Mouse (Mus musculus): ENCODE measurements around the gene Ncr1. TPM values are rescaled to one million over a fixed set of nuclear protein-coding genes. Genes with fewer than 3 reads are reported as not detected.
"Not testable (repeated sequence)": the region's sequence is repeated elsewhere in the genome, so short reads cannot be mapped to it uniquely, and the experiment has no call there.

The Ncr1 gene
- polyA plus RNA-seq (2012; rRNA removed) = 0.07 TPM in 1 of 2 replicates, not detected in the other

- Histone ChIP-seq H3K27me3 (ENCODE audit: control insufficient read depth, insufficient read depth, low read length) (no peaks in the 10 kb centered on the region), H3K27ac (ENCODE audit: insufficient read depth, low read length) (no peak within 1 kb of the TSS), H3K4me3 (replicated peaks; ENCODE audit: insufficient read depth, low read depth, low read length) (no peak within 1 kb of the TSS), H3K4me1 (ENCODE audit: control insufficient read depth, insufficient read depth, low read length) (no peaks in the 10 kb centered on the region)
- no peak for DNase-seq
- TF ChIP-seq POLR2A (IDR thresholded peaks at IDR 0.05; ENCODE audit: borderline replicate concordance, insufficient read depth, low read length) (no peak), CTCF (IDR thresholded peaks at IDR 0.05; ENCODE audit: borderline replicate concordance, insufficient read depth, low read depth, low read length) (no peak)
Measured at GRCm38 (mm10) chr7:4337509-4337908, at the start of gene Ncr1. Gene Ncr1 (plus strand): TSS chr7:4337724.

- 80% methylated on average over 5 of the region's 5 CpGs for WGBS
- no peaks in the 10 kb centered on the region for H3K27me3 ChIP-seq (ENCODE audit: control insufficient read depth, insufficient read depth, low read length)
- no peak for DNase-seq
- H3K4me3 ChIP-seq (replicated peaks; ENCODE audit: insufficient read depth, low read depth, low read length) = no peak overlapping the region
- TF ChIP-seq POLR2A (IDR thresholded peaks at IDR 0.05; ENCODE audit: borderline replicate concordance, insufficient read depth, low read length) (no peak), CTCF (IDR thresholded peaks at IDR 0.05; ENCODE audit: borderline replicate concordance, insufficient read depth, low read depth, low read length) (no peak)
- no peaks in the 10 kb centered on the region for H3K4me1 ChIP-seq (ENCODE audit: control insufficient read depth, insufficient read depth, low read length)
- H3K27ac ChIP-seq (ENCODE audit: insufficient read depth, low read length) = no peak overlapping the region
Measured at GRCm38 (mm10) chr7:4292638-4293037, 44.9 kb upstream of the Ncr1 start.

GRCm38 (mm10) chr7:4297189-4297588 lies 40.3 kb upstream of the Ncr1 start:
- DNase-seq = no peak
- 37% methylated on average over 1 of the region's 1 CpGs for WGBS

GRCm38 (mm10) chr7:4300166-4300565 lies 37.4 kb upstream of the Ncr1 start:
- TF ChIP-seq POLR2A (IDR thresholded peaks at IDR 0.05; ENCODE audit: borderline replicate concordance, insufficient read depth, low read length) (no peak), CTCF (IDR thresholded peaks at IDR 0.05; ENCODE audit: borderline replicate concordance, insufficient read depth, low read depth, low read length) (no peak)
- no peaks in the 10 kb centered on the region for H3K27me3 ChIP-seq (ENCODE audit: control insufficient read depth, insufficient read depth, low read length)
- H3K27ac ChIP-seq (ENCODE audit: insufficient read depth, low read length) = no peak overlapping the region
- DNase-seq = no peak
- no peaks in the 10 kb centered on the region for H3K4me1 ChIP-seq (ENCODE audit: control insufficient read depth, insufficient read depth, low read length)
- H3K4me3 ChIP-seq (replicated peaks; ENCODE audit: insufficient read depth, low read depth, low read length) = no peak overlapping the region

More at GRCm38 (mm10) chr7:4297189-4297588, 40.3 kb upstream of the Ncr1 start:
- no peak overlapping the region for H3K27ac ChIP-seq (ENCODE audit: insufficient read depth, low read length)
- H3K4me3 ChIP-seq (replicated peaks; ENCODE audit: insufficient read depth, low read depth, low read length) = no peak overlapping the region
- H3K4me1 ChIP-seq (ENCODE audit: control insufficient read depth, insufficient read depth, low read length) = no peaks in the 10 kb centered on the region
- TF ChIP-seq CTCF (IDR thresholded peaks at IDR 0.05; ENCODE audit: borderline replicate concordance, insufficient read depth, low read depth, low read length) (no peak), POLR2A (IDR thresholded peaks at IDR 0.05; ENCODE audit: borderline replicate concordance, insufficient read depth, low read length) (no peak)
- no peaks in the 10 kb centered on the region for H3K27me3 ChIP-seq (ENCODE audit: control insufficient read depth, insufficient read depth, low read length)

GRCm38 (mm10) chr7:4303457-4303856 lies 34.1 kb upstream of the Ncr1 start:
- DNase-seq = no peak
- no peak for TF ChIP-seq CTCF (IDR thresholded peaks at IDR 0.05; ENCODE audit: borderline replicate concordance, insufficient read depth, low read depth, low read length)
- Histone ChIP-seq H3K4me1 (ENCODE audit: control insufficient read depth, insufficient read depth, low read length) (no peaks in the 10 kb centered on the region), H3K4me3 (replicated peaks; ENCODE audit: insufficient read depth, low read depth, low read length) (no peak overlapping the region), H3K27ac (ENCODE audit: insufficient read depth, low read length) (no peak overlapping the region), H3K27me3 (ENCODE audit: control insufficient read depth, insufficient read depth, low read length) (no peaks in the 10 kb centered on the region)
- 95% methylated on average over 1 of the region's 1 CpGs for WGBS

- not testable (repeated sequence) for H3K27me3 ChIP-seq (ENCODE audit: control insufficient read depth, insufficient read depth, low read length); DNase-seq; H3K4me1 ChIP-seq (ENCODE audit: control insufficient read depth, insufficient read depth, low read length); H3K27ac ChIP-seq (ENCODE audit: insufficient read depth, low read length); H3K4me3 ChIP-seq (replicated peaks; ENCODE audit: insufficient read depth, low read depth, low read length)
- WGBS = 70% methylated on average over 2 of the region's 2 CpGs
Measured at GRCm38 (mm10) chr7:4313109-4313508, 24.4 kb upstream of the Ncr1 start.

- H3K4me3 ChIP-seq (replicated peaks; ENCODE audit: insufficient read depth, low read depth, low read length); DNase-seq; H3K27ac ChIP-seq (ENCODE audit: insufficient read depth, low read length); H3K4me1 ChIP-seq (ENCODE audit: control insufficient read depth, insufficient read depth, low read length); H3K27me3 ChIP-seq (ENCODE audit: control insufficient read depth, insufficient read depth, low read length): not testable (repeated sequence)
- WGBS = 84% methylated on average over 3 of the region's 3 CpGs
Measured at GRCm38 (mm10) chr7:4313531-4313930, 24.0 kb upstream of the Ncr1 start.

- no peak overlapping the region for H3K27ac ChIP-seq (ENCODE audit: insufficient read depth, low read length)
- WGBS = 56% methylated on average over 2 of the region's 2 CpGs
- no peak for DNase-seq
- no peaks in the 10 kb centered on the region for H3K27me3 ChIP-seq (ENCODE audit: control insufficient read depth, insufficient read depth, low read length)
- H3K4me3 ChIP-seq (replicated peaks; ENCODE audit: insufficient read depth, low read depth, low read length) = no peak overlapping the region
- no peaks in the 10 kb centered on the region for H3K4me1 ChIP-seq (ENCODE audit: control insufficient read depth, insufficient read depth, low read length)
- no peak for TF ChIP-seq CTCF (IDR thresholded peaks at IDR 0.05; ENCODE audit: borderline replicate concordance, insufficient read depth, low read depth, low read length)
- TF ChIP-seq POLR2A (IDR thresholded peaks at IDR 0.05; ENCODE audit: borderline replicate concordance, insufficient read depth, low read length) = no peak
Measured at GRCm38 (mm10) chr7:4323301-4323700, 14.2 kb upstream of the Ncr1 start.

- H3K4me3 ChIP-seq (replicated peaks; ENCODE audit: insufficient read depth, low read depth, low read length) = no peak overlapping the region
- DNase-seq = no peak
- WGBS = 83% methylated on average over 7 of the region's 7 CpGs
- no peak overlapping the region for H3K27ac ChIP-seq (ENCODE audit: insufficient read depth, low read length)
- H3K4me1 ChIP-seq (ENCODE audit: control insufficient read depth, insufficient read depth, low read length) = no peaks in the 10 kb centered on the region
- TF ChIP-seq POLR2A (IDR thresholded peaks at IDR 0.05; ENCODE audit: borderline replicate concordance, insufficient read depth, low read length) = no peak
- TF ChIP-seq CTCF (IDR thresholded peaks at IDR 0.05; ENCODE audit: borderline replicate concordance, insufficient read depth, low read depth, low read length) = no peak
- H3K27me3 ChIP-seq (ENCODE audit: control insufficient read depth, insufficient read depth, low read length) = no peaks in the 10 kb centered on the region
Measured at GRCm38 (mm10) chr7:4373521-4373920, 36.0 kb downstream of the Ncr1 start.

Other genes with a start within 250 kb of the Ncr1 start
- gene Ttyh1, start 218.3 kb upstream of the Ncr1 start, polyA plus RNA-seq (2012; rRNA removed) = 626 and 638 TPM in 2 replicates
- 587 and 614 TPM in 2 replicates for gene Leng8, start 200.7 kb upstream of the Ncr1 start, polyA plus RNA-seq (2012; rRNA removed)
- gene Leng9, start 187.3 kb upstream of the Ncr1 start, polyA plus RNA-seq (2012; rRNA removed) = 8.8 and 9.7 TPM in 2 replicates
- 1.6 and 2.7 TPM in 2 replicates for gene Cdc42ep5, start 172.9 kb upstream of the Ncr1 start, polyA plus RNA-seq (2012; rRNA removed)
- gene Lilra5, start 100.0 kb upstream of the Ncr1 start, polyA plus RNA-seq (2012; rRNA removed) = 0.05 and 0.08 TPM in 2 replicates
- gene Gp6, start 60.0 kb downstream of the Ncr1 start, polyA plus RNA-seq (2012; rRNA removed) = not detected in 2 replicates
- gene Rdh13, start 107.9 kb downstream of the Ncr1 start, polyA plus RNA-seq (2012; rRNA removed) = 32.7 and 33.0 TPM in 2 replicates
- gene Eps8l1, start 123.0 kb downstream of the Ncr1 start, polyA plus RNA-seq (2012; rRNA removed) = 10.6 and 20.6 TPM in 2 replicates
- gene Ppp1r12c, start 164.0 kb downstream of the Ncr1 start, polyA plus RNA-seq (2012; rRNA removed) = 111 and 120 TPM in 2 replicates
- 2.9 and 6.7 TPM in 2 replicates for gene Tnnt1, start 178.7 kb downstream of the Ncr1 start, polyA plus RNA-seq (2012; rRNA removed)
- 5.4 and 9.5 TPM in 2 replicates for gene Tnni3, start 186.5 kb downstream of the Ncr1 start, polyA plus RNA-seq (2012; rRNA removed)
- gene Dnaaf3, start 194.7 kb downstream of the Ncr1 start, polyA plus RNA-seq (2012; rRNA removed) = 1.1 and 1.4 TPM in 2 replicates
- gene Syt5, start 209.8 kb downstream of the Ncr1 start, polyA plus RNA-seq (2012; rRNA removed) = 16.9 and 19.0 TPM in 2 replicates

Measured in cerebellum, adult 2 months (tissue).